Mouse (Mus musculus) CD4-positive helper T cell, adult 2 months (primary cell): Measurements from ENCODE around the gene Arhgef7.

Experiments
- DNase-seq: peaks from one replicate; pipeline ENCODE4 v3.0.0-alpha.2; 2012; ENCODE audit warnings: low read depth, missing footprints, low spot score

Arhgef7 gene

DNA sequence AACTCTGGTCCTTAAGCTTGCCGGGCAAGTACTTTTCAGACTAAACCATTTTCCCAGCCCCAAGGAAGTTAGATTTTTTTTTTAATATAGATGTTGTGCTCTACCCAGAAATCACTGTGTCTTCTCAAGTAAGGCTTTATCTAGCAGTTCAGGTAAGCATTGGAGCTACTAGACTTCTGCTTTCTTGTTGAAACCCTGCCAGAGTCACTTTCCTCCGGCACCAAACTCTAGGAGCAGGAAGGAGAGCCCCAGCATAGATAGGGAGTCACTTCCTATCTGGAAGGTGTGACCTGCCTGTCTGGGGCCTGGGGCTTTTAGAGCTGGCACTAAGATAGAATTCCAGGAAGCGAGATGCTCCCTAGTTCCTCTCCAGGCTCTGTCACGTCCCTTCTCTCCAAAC is 10.3 kb upstream of the Arhgef7 start:
- DNase-seq, result no peak

DNA sequence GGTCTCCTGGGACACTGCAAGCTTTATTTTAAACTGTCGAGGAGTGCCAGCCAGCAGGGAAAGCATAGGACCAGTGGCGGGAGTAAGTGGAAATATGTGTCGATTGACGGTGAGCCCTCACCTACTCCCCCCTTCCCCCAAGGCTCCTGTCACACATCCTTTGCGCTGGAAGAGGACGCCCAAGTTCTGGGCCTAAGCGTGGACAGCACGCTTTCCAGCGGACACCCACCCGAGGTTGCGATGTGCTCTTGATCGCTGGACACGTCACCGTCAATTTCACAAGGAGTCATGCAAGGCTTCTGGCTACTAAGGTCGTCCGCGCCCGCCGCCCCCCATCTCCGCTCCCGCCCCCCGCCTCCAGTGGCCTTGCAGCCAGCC is 259 bp upstream of the Arhgef7 start:
- no peak for DNase-seq

DNA sequence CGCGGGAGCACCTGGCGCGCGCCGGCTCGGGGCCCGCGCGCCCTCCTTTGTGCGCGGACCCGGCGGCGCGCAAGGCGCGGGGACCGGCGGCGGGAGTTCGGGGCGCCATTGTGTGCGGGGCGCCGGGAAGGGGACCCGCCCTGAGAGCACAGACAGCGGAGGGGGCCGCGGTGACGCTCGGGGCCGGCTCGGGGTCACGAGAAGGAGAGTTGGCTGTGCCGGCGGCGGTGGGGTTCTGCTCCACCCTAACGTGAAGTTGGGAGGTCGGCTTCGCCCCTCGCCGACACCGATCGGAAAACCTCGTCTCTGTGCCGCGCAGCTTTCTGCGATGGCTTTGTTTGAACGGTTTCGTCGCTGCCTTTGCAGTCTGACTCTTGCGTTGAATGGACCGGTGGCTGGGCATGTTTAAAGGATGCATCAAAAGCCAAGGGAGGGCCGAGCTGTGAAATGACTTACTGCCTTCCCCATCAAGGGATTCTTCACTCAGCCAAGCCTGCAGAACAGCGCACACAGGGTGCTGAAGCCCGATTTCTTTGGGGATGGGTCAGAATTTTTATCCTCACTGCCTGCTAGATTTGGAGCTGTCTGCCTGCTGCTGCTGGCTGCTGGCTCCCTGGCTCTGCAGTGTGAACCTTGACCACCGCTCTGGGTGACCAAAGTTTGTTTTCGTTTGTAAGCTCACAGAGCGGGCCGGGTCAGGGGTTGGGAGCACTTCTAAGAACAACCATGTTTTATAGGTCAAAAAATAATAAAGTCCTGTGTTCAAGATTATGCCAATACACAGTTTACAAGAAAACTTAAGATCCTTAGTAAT is 1.2 kb downstream of the Arhgef7 start:
- DNase-seq, result no peak

DNA sequence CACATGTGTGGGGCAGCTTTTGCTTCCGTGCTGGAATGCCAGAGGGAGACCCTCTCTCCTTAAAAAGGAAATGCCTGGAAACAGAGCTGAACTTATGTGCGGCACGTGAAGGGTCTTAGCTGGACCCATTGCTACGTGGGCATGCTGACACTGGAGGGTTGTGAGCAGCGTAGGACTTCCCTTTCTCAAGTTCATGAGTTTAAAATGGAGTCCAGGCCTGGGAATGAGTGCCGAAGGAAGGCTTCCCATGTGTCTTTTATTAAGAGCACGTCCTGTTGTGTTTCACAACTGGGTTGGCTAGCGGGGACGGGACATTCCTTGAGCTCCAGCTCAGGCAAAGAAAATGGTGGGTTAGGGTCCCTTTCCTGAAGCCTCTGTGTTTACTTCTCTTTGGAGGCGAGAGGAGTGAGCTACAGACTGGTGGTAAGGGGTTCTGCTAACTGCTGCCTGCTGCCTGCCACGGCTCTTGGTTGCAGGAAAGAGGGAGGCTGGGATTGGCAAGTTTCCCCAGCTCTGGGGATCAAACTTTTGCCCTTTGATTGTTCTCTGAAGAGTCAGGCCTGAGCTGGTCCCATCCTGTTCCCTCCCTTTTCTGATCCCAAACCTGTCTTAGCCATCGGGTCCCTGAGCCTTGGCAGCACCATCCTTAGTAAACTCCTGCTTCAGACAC is 2.9 kb downstream of the Arhgef7 start:
- no peak for DNase-seq

DNA sequence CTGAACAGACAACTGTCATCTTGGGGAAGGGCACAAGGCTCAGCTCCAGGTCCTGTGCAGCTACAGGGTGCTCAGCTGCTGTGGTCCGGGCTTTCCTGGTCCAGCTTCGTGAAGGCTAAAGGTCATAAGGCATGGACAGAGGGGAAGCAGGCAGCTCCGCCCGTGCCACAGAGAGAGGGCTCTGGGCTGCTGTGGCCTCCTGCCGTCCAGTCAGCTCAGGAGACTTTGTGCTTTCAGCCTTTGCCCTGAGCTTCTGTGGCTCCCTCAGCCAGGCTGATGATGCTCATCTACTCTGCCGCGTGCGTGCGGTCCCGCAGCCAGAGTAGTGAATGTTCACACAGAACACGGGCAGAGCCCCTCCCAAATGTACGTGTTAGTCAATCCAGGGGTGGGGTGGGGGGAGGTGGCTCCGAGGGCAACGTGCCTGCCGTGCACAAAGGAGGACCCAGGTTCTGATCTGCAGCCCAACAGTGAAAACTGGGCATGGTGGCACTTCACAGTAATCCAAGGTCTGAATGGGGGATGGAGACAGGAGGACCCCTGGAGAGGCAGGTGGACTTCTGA is 8.2 kb downstream of the Arhgef7 start:
- DNase-seq, result no peak

DNA sequence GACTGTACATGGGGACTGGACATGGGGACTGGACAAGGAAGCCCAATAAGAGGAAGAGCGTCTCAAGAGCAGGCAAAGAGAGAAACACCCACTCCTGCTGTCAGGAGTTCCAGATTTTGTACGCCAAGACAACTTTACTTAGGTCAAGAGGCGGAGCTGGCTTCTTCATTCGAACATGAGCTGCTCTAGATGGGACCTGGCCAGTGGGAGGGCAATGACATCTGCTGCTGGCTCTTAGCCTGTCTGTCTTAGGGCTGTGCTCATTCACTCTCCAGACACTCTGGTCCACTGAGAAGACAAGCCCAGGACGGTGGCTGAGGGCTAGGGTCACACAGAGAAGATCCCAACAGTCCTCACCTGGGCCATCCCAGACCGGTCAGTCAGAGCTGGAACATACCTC is 9.6 kb downstream of the Arhgef7 start:
- no peak for DNase-seq

DNA sequence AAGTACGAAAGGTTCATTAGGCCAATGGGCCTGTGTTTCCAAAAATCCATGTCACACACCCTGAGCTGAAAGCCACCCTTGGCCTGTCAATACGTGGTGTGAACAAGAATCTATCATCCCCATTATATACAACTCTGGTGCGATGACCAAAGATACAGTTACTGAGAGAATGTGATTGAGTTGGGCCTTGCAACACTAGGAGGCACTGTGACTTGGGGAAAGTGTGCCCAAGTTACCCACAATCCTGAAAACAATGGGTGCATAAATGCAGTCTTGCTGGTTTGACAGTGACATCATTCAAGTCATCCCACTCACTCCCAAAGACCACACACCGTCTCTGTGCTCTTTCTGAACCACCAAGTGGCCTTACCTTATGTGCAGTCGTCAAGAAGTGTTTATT is 11.6 kb downstream of the Arhgef7 start:
- no peak for DNase-seq

DNA sequence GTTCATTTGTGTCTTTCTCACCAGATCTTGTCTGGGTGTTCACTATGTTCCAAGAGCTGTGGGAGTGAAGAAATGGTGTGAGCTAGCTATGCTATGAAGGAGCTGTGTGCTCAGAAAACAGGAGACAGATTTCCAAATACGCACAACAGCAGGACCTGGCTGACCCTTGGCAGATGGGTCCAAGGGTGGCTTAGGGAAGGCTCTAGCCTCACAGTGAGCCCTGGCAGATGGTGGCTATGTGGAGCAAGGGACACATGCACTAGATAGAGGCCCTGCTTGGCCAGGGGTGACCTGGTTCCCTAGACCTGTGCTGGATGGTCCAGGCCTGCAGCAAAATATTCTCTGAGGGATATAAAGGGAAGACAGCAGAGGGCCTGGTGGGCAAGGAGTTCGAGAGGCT is 13.3 kb downstream of the Arhgef7 start:
- DNase-seq, result no peak

DNA sequence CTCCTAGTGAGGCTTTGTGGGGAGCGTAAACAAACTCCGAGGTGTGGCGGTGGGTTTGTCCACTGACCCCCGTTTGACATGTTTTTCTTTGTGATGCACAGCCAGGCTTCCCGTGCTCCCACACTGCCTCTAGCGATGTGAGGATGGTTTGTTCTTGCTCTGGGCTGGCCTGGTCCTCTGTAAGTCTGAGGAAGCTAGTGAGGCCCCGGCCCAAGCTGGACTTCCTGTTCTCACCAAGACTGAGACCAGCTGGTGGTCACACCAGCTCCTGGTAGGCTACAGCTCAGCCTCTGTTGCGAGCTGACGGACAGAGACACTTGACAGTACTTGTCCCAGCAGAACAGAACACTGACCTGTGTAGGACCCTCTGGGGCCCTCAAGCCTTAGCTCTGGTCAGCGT is 16.1 kb downstream of the Arhgef7 start:
- no peak for DNase-seq

DNA sequence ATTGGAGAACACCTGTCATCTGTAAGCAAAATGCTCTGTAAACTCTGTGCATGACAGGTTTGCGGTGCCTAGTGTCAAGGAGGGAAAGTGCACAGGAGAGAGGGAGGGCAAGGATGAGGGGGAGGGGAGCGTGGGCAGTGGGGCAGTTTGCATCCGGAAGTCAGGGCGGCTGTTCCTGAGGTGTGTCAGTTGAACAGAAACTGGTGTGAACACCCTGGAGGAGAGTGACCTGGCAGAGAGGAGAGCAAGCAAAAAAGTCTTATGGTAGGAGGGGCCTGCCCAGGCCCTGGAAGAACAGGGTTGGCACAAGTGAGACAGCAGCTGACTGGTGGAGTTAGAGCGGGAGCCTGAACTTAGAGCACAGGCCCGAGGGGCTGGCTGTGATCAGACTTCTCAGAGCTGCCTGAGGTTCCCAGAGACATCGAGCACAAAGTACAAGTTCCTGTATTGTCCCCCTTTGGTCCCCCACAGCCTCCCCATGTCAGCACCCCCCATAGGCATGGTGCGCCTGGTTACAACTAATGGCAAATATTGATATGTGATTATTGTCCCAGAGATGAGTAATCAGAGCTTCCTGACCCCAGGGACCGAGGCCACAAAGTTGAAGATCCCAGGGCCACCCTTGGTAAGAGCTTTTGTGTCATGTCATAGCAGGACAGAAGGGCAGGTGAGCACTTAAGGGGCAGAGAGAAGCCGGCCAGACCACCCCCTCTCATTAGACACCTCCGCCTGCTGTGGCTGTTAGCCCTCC is 19.5 kb downstream of the Arhgef7 start:
- DNase-seq, result no peak

DNA sequence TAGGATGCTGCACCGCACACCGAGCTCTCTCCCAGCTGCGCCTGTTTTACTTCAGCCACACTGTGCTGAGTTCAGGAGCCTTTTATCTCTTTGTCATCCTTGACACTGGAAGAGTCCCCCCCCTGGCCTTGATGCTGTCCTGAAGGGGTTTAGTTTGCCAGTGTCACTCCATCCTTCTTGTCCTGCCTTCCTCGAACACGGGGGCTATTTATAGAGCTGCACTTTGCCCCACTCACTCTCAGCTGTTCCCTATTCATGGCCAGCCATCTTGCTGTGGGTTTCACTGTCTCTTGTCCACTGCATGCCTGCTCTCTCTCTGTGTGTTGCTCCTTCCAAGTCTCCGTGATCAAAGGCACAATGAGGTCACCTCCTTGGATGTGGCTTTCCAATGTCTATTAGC is 22.0 kb downstream of the Arhgef7 start:
- DNase-seq, result no peak

DNA sequence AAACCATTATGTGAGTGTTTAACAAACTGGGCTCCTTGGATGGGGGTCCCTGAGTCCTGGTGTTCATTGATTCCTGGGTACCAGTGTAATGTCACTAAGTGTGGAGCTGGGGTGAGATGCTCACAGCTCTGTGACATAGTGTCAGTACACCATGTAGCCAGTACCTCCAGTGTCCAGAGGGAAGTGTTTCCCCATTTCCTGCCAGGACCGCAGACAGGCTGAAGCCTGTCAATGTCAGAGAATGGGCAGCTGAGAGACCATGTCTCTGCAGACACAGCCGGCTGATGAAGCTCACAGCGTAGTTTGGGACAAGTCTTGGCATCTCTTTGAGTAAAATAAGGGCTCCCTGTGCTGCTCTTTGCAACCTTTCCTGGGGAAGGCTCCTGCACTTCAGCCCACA is 24.8 kb downstream of the Arhgef7 start:
- no peak for DNase-seq

DNA sequence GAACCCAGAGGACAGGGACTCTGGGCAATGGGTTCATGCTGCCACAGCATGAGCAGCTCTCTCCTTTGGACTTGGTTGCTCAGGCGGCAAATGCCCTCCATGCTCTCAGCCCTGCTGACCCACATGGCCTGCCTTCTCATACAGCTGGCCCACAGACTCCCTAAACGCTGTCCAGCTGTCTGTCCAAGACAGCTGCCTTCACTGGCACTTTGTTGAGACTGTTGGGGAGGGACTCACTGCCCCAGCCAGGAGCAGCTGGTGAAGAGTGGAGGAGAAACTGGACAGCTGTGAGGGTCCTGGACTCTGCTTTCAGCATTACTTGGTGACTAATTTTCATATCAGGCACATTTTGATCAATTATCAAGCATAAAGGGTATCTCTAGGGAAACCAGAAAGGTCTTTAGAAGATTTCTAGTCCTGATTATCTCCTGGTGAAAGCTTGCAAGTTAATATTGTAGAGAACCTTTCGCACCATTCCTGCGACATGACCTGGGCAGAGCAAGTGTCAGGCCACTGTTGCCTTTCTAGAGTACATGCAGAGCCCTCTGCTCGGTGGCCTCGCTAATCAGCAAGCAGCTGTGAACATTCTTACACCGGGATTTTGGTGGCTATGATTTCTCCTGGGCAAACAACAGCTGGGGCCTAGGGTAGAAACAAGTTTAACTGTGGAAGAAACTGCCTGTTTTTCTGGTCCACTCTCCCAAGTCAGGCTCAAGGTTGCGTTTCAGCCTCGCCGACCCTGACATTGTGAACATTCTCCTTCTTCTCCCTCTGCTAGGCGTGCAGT is 25.8 kb downstream of the Arhgef7 start:
- no peak for DNase-seq

DNA sequence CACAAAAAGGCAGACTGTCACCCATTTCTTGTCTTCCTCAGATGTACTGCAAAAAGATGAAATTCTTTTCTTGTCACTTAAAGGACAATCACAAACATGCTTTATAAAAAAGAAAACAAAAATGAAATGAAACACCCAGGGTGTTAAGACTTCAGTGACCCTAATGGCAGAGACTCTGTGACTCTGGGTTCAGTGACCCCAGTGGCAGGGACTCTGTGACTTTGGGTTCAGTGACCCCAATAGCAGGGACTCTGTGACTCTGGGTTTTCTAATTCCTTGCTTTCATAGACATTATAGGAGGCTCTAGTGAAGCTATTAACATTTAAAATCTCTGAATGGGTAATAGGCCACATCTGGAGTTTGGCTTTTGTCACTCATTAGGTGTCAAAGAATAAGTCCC is 27.2 kb downstream of the Arhgef7 start:
- DNase-seq, result no peak

DNA sequence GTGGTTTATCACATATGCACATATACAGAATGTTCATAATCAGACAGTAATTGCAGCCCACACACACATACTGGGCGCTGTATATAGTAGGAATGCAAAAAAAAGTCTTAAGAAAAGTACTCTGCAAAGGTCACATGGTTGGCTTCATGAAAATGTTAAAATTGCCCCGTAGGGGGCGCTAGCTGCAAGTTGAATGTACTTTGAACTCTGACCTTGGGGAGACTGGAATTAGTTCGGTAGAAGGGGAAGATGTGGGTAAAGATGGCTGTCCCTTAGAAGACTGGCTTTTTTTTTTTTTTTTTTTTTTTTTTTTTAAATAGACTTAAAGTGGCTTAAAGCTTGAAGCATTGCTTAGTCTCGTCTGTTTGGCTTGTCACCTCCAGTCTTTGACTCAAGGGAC is 28.4 kb downstream of the Arhgef7 start:
- DNase-seq, result peak; percentile 85

DNA sequence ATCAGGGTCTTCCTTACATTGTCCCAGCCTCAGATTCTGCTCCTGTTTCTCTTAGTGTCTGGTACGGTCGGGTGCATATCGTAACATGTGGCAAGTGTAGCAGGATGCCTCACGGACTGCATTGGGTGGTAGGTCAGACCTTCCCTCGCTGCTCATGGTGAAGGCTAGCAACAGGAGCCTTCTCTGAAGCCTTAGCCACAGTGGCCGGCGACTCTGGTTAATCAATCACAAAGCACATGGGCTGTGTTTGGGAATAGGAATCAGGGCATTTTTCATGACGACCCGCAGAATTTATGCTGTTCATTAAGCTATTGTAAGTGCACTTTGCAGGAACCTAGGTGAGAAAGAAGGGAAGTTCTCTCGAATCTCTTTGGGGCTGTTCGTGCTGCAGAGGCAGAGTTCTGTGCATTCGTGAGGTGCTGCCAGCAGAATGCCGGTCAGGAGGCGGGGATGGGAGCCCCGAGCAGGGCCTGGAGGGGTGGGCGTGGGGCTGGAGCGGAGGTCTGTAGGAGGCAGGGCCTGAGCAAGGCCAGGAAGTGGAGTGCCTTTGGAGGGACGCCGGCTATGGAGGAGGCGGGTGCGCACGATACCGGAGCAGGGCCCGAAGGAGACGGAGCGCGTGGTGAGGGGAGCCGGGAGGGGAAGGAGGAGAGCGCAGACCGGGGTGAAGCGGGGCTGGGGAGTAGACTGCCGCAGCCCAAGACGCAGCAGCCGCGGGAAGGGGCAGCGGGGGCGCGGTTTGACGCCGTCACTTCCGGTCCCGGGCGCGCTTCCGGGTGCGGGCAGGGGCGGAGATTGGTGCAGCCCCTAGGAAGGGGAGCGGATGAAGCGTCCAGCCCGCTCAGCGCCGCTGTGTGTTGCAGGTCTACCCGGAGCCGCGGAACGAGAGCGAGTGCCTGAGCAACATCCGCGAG is 30.3 kb downstream of the Arhgef7 start:
- peak; percentile 95 for DNase-seq

DNA sequence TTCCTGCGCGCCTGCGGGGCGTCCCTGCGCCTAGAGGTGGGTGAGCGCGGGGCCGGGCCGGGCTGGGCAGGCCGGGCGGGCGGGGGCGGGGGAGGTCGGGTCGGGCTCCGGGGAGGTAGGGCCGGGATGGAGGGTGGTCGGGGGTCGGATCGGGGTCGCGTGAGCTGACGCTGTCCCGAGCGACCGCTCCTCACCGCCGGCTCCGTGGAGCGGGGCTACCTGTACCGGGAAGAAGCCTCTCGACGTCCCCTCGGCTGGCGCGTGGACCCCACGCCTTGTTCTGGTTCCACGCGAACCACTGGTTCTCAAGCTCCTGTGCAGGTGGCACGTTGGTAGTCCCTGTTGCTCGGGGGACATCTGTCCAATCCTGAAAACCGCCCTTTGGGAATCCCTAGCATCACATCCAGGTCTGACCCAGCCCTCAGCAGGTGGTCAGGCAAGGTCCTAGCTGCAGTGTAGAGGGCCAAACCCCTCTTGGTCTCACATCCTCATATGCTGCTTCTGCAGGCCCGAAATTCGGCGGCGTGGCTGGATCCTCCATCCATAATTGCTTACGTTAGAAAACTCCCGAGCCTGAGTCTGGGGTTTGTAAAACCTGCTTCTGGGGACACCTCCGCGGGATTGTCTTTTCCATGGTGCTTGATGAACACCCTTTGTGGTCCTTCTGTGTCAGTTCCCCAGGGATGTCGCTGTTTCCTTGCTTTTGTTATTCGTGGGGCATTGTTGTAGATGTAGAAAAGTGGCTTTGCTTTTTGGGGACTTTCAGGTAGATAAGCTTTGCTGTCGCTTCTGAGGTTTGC is 31.2 kb downstream of the Arhgef7 start:
- DNase-seq, result no peak

DNA sequence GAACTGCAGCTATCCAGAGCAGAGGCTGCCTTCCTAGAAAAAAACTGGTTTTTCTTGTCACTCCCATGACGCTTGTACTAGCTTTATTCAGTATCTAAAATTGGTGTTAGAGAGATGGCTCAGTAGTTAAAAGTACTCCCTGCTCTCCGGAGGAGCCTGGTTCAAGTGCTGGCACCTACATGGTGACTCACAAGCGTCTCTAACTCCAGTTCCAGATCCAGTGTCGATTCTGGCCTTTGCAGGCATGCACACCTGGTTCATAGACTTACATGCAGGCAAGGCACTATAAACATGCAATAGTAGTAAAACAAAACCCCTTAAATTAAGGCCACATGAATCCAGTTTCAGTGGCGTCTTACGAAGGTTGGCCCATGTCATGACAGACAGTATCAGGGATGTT is 34.0 kb downstream of the Arhgef7 start:
- no peak for DNase-seq

DNA sequence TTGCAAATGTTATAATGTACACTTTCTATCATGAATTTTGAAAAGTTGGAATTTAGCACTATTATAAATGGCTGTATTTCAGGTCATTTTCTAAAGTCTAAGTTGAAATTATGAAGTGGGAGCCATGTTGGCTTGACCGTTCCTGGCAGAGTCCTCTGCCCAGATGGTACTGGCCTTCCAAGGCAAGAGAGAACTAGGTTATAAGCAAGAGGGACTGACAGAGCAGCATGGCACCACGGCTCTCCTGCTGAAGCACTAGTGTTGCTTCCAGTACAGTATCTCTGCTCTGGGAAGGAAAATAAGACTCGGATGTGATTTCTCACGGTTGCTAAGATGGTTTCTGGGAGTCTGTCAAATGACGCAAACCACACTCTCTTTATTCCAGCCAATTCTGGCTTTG is 34.5 kb downstream of the Arhgef7 start:
- no peak for DNase-seq

DNA sequence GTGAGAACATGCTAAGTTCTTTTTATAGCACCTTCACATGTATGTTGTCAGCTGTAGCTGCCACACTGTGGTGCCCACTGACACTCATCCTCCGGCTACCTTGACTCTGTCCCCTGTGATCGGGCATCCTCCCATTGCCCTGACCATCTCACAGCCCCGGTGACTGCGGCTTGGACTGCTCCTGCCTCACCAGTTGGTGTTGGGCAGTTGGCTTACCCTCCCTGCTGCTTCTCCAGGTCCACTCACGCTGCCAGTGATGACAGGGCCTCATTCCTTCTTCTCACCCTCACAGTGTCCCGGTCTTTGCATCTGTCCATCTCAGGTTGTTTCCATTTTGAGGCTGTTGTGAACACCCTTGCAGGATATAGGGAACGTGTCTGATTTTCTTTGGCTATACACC is 35.3 kb downstream of the Arhgef7 start:
- no peak for DNase-seq
